Mouse (Mus musculus) liver, adult 2 months (tissue): ENCODE data around the gene Adamtsl1.

ENCODE experiments used
- CTCF ChIP-seq: fragments of 200-500 bp; IDR thresholded peaks from 2 replicates; pipeline ENCODE4 v1.5.1; 2011; ENCODE audit warnings: low read depth, low read length, control low read depth
- POLR2A ChIP-seq: fragments of 200-500 bp; IDR thresholded peaks from 2 replicates; pipeline ENCODE4 v1.6.1; 2011; ENCODE audit warnings: low read length, control low read depth; ENCODE audit not compliant: insufficient read depth; ENCODE audit errors: extremely low read depth

- no peak for TF ChIP-seq POLR2A
- TF ChIP-seq CTCF: no peak
These were observed 465.2 kb downstream of the Adamtsl1 start for GRCm38 (mm10) chr4:85979206-85979605.
